Mouse (Mus musculus) layer of hippocampus, adult 18-20 months (tissue): ENCODE measurements around the gene Rerg. TPM values are rescaled to one million over a fixed set of nuclear protein-coding genes. Genes with fewer than 3 reads are reported as not detected.

Source experiments
- DNase-seq, 2 experiments: peaks; one replicate each; pipeline ENCODE4 v3.0.0; 2022; ENCODE audit warnings: low spot score in 2 of 2
- total RNA-seq, 2 experiments: library from RNA; stranded (reverse); gene quantifications; 2 replicates each; pipeline ENCODE4 v1.2.3; 2021

Rerg gene
- total RNA-seq, 2 experiments from 2014 or later = 34.2 to 37.1 TPM

GRCm38 (mm10) chr6:137025461-137025860, 144.8 kb downstream of the Rerg start:
- no peak for DNase-seq

DNA sequence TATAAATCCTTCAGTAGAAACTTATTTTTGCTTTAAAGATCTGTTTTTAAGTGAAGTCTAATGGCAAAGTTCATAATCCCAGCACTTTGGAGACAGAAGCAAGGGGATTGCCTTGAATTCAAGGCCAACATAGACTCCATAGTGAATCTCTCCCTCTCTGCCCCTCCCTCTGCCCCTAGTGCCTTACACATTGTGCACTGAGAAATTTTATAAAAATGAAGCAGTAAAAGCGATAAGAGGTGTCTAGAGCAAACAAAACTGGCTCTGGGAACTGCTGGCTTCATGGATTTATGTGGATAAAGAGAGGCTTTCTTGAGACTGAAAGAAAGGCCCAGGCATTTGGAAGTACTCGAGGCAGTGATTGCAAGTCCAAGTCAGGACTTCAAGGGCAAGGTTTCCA, 145.8 kb downstream of the Rerg start:
- DNase-seq = no peak

DNA sequence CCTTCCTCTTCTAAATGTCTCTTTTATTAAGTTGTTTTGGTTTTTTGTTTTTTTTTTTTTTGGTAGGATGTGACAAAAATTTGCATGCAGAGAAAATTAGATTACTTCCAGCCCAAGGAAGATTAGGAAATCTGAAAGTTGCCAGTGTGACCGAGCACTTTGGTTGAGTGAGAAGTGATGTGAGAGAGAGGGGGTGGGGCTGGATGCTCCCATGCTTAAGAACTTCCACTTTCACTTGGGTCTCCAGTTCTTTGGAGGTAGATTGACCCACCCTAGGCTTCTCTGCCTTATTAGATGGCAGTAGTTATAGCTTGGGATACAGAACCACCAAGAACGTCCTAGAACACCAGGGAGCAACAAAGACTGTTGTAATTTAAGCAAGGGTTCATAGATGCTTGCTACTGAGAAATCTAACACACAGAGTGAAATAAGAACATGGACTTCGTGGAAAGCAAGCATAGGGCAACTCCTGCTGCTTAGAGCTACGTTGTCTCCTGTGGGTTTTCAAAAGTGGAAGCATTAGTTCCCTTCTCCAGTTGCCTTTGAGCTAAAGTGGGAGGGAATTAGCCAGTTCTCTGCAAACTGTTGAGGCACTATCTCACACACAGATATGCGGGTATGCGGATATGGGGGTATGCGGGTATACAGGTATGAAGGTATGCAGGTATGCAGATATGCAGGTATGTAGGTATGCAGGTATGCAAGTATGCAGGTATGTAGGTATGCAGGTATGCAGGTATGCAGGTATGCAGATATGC, 152.9 kb downstream of the Rerg start:
- DNase-seq = no peak

GRCm38 (mm10) chr6:137014346-137014745, 156.0 kb downstream of the Rerg start:
- DNase-seq = no peak

GRCm38 (mm10) chr6:137011187-137011586, 159.1 kb downstream of the Rerg start:
- DNase-seq = no peak

Other genes with a start within 250 kb of the Rerg start
- gene Erp27, start 248.3 kb downstream of the Rerg start, total RNA-seq = under 1 TPM; 0.58 to 0.87 TPM
- gene Pde6h, start 246.7 kb downstream of the Rerg start, total RNA-seq = 1 to 10 TPM in 1 of 2 experiments, under 1 TPM in 1; 0.43 to 3.1 TPM
- gene Arhgdib, start 228.6 kb downstream of the Rerg start, total RNA-seq = 10 to 100 TPM; 10.4 to 11.7 TPM
- gene Ptpro, start 81.8 kb upstream of the Rerg start, total RNA-seq = 10 to 100 TPM; 28.1 to 32.6 TPM